Mouse (Mus musculus) kidney, embryonic 15.5 days (tissue): ENCODE results near the gene Hmbs. TPM values are rescaled to one million over a fixed set of nuclear protein-coding genes. Genes with fewer than 3 reads are reported as not detected.
"Not testable (repeated sequence)": the region's sequence is repeated elsewhere in the genome, so short reads cannot be mapped to it uniquely, and the experiment has no call there.

ENCODE experiments used
- ATAC-seq: fragments of 200-750 bp; cut with Nextera tagmentation; replicated peaks from 2 replicates; pipeline ENCODE4 v1.8.0; 2017; ENCODE audit warnings: moderate TSS enrichment; ENCODE audit not compliant: low FRiP score
- H3K27ac ChIP-seq: fragments of 300-500 bp; sonication (generic); 2 replicates; pipeline ENCODE4 v1.5.1; 2015; ENCODE audit warnings: mild to moderate bottlenecking, inconsistent platforms
- H3K27me3 ChIP-seq: fragments of 300-500 bp; sonication (generic); 2 replicates; pipeline ENCODE4 v1.6.1; 2015; ENCODE audit warnings: inconsistent platforms
- H3K36me3 ChIP-seq: fragments of 300-500 bp; sonication (generic); 2 replicates; pipeline ENCODE4 v1.6.1; 2015; ENCODE audit warnings: inconsistent platforms
- H3K4me1 ChIP-seq: fragments of 300-500 bp; sonication (generic); 2 replicates; pipeline ENCODE4 v1.6.1; 2015; ENCODE audit warnings: inconsistent platforms
- H3K4me2 ChIP-seq: fragments of 300-500 bp; sonication (generic); 2 replicates; pipeline ENCODE4 v1.6.1; 2015; ENCODE audit warnings: moderate library complexity, mild to moderate bottlenecking, inconsistent platforms
- H3K4me3 ChIP-seq: fragments of 300-500 bp; sonication (generic); replicated peaks from 2 replicates; pipeline ENCODE4 v1.5.1; 2015; ENCODE audit warnings: mild to moderate bottlenecking, inconsistent platforms
- H3K9ac ChIP-seq: fragments of 300-500 bp; sonication (generic); 2 replicates; pipeline ENCODE4 v1.6.1; 2015; ENCODE audit warnings: mild to moderate bottlenecking, inconsistent platforms
- H3K9me3 ChIP-seq: fragments of 300-500 bp; sonication (generic); replicated peaks from 2 replicates; pipeline ENCODE4 v1.6.1; 2016; ENCODE audit warnings: inconsistent platforms
- WGBS: fragments of 180-500 bp; shearing (Covaris S2); methylation state at CpG from one replicate; pipeline ENCODE4 v1.1.7; 2015; ENCODE audit warnings: mixed read lengths; 5-methylcytosine and 5-hydroxymethylcytosine counted together
- polyA plus RNA-seq: library from polyadenylated mRNA; unstranded; fragments of >200 nt; fragmentation: Nextera tagmentation; extraction: Ambion mirVana; gene quantifications from 2 replicates; pipeline ENCODE4 v1.2.1, GENCODE M21; 2015

Gene Hmbs
- polyA plus RNA-seq, 1 experiment from 2014 or later: 145 TPM

DNA sequence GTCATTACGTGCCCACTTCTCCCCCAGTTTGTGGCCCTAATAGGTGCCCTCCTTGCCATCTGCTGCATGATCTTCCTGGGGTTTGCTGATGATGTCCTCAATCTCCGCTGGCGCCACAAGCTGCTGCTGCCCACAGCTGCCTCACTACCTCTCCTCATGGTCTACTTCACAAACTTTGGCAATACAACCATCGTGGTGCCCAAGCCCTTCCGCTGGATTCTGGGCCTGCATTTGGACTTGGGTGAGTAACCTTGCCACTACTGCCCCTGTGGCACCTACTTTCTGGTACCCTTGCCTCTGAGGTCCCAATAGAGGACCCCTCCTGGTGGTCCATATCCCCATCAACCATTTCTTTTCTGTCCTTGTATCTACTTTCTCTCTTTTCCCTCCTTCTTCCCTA lies 16.1 kb downstream of the Hmbs start:
- ATAC-seq: no peak
- no peaks in the 10 kb centered on the region for H3K9me3 ChIP-seq
- H3K36me3 ChIP-seq: peaks cover 43% of the 10 kb centered on the region
- no peaks in the 10 kb centered on the region for H3K27me3 ChIP-seq
- peak overlapping the region; percentile 97; the same call in 1 of the 2 replicates for H3K27ac ChIP-seq
- peak overlapping the region; percentile 88 for H3K4me3 ChIP-seq
- peak overlapping the region; percentile 76 for H3K4me2 ChIP-seq
- H3K9ac ChIP-seq: peak overlapping the region; percentile 93
- WGBS: 85% methylated on average over 5 of the region's 5 CpGs
- H3K4me1 ChIP-seq: peaks cover 17% of the 10 kb centered on the region

DNA sequence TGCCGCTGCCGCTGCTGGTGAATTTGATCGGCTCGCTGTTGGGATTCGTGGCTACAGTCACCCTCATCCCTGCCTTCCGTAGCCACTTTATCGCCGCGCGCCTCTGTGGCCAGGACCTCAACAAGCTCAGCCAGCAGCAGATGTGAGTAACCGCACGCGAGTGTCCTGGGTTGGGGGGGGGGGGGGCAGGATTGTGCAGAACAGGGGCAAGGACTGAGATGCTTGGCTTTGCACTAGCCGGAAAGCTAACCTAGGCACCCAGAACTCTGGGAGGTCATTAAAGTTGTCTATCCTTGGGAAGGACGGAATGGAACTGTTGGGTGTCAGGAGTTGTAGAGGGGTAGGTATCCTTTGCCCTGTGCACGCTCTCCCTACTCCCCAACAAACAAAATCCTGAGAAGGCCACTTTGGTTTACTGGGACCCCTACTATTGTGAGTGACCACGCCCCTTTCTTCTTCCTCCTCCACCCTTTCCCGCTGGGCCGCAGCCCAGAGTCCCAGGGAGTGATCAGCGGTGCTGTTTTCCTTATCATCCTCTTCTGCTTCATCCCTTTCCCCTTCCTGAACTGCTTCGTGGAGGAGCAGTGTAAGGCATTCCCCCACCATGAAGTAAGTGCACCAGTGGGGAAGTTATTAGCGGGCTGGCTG lies 16.8 kb downstream of the Hmbs start:
- Histone ChIP-seq H3K4me1 (peaks cover 17% of the 10 kb centered on the region), H3K27me3 (no peaks in the 10 kb centered on the region), H3K4me2 (peak overlapping the region; percentile 76), H3K36me3 (peaks cover 36% of the 10 kb centered on the region), H3K4me3 (peak overlapping the region; percentile 88), H3K9ac (peak overlapping the region; percentile 93), H3K27ac (peak overlapping the region; percentile 97), H3K9me3 (no peaks in the 10 kb centered on the region)
- under 1% methylated on average over 22 of the region's 22 CpGs for WGBS
- ATAC-seq: peak; percentile 59

DNA sequence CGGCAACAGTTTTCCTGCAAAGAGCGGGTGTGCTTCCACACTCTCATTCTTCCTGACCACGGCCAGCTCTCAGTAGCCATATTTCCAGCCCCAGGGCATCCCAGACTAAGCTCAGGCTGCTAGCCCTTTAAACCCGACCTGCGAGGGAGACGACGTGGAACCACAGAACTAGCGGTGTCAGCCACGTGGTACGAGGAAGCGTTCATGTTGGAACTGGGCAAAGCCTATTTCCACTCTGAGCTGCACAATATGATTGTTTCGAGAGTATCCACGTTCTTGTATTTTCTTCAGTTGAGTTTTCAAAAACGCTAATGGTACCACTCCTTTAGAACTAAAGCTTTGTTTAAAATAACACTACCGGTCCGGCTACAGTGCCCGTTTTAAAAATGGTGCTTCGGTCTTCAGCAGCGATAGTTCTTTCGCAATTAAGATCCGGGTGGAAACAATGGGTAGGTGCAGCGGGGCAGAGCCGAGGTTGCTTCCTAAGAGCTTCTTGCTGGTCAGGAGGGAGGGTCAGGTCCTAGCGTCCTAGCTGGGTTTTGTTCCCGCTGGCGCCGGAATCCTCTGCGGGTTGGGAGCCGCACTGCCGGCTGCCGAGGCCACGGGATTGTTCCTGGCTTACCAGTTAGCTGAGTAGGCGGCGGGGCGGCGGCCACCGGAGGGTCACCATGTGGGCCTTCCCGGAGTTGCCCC lies 17.5 kb downstream of the Hmbs start:
- Histone ChIP-seq H3K4me3 (peak overlapping the region; percentile 88), H3K36me3 (peaks cover 30% of the 10 kb centered on the region), H3K9me3 (no peaks in the 10 kb centered on the region), H3K4me2 (peak overlapping the region; percentile 76), H3K27ac (peak overlapping the region; percentile 97), H3K9ac (peak overlapping the region; percentile 93), H3K4me1 (peaks cover 17% of the 10 kb centered on the region), H3K27me3 (no peaks in the 10 kb centered on the region)
- peak; percentile 94 for ATAC-seq
- under 1% methylated on average over 38 of the region's 38 CpGs for WGBS

DNA sequence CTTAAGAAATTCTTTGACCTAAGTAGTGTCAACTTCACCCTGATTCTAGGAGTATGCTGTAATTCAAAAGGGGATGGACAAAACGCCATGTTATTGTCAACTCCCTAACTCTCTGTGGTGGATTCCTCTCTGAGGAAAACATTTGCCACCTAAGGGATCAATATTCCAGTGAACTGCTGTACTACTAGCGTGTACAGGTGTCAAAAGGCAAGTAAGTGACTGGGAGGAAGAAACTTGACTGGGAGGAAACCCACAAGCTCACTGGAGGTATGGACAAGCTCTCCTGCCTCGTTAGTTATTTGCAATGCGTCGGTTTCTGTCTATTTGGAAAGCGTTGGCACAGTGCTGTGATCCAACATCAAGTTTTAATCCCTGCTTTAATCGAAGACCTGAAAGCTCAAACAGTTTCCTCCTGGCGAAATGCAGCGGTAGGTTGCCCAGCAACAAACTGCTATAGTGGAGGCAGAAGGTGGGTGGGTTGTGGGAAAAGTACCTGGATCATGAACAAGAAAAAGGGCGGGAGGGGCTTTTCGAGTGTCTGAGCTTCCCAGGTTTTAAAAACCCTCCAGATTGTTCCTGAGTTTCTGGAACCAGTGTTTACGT lies 18.2 kb downstream of the Hmbs start, which contains the start of gene Dpagt1:
Gene Dpagt1 (plus strand): TSS at position 252 of the 603 bp plus-strand sequence.
- no peaks in the 10 kb centered on the region for H3K9me3 ChIP-seq
- H3K4me3 ChIP-seq: peak within 1 kb of the TSS; percentile 88
- H3K27me3 ChIP-seq: no peaks in the 10 kb centered on the region
- H3K27ac ChIP-seq: peak within 1 kb of the TSS; percentile 97
- peak; percentile 42 for ATAC-seq
- peak within 1 kb of the TSS; percentile 93 for H3K9ac ChIP-seq
- H3K36me3 ChIP-seq: peaks cover 23% of the 10 kb centered on the region
- WGBS: 2% methylated on average over 12 of the region's 12 CpGs
- peaks cover 18% of the 10 kb centered on the region for H3K4me1 ChIP-seq
- peak within 1 kb of the TSS; percentile 76 for H3K4me2 ChIP-seq

DNA sequence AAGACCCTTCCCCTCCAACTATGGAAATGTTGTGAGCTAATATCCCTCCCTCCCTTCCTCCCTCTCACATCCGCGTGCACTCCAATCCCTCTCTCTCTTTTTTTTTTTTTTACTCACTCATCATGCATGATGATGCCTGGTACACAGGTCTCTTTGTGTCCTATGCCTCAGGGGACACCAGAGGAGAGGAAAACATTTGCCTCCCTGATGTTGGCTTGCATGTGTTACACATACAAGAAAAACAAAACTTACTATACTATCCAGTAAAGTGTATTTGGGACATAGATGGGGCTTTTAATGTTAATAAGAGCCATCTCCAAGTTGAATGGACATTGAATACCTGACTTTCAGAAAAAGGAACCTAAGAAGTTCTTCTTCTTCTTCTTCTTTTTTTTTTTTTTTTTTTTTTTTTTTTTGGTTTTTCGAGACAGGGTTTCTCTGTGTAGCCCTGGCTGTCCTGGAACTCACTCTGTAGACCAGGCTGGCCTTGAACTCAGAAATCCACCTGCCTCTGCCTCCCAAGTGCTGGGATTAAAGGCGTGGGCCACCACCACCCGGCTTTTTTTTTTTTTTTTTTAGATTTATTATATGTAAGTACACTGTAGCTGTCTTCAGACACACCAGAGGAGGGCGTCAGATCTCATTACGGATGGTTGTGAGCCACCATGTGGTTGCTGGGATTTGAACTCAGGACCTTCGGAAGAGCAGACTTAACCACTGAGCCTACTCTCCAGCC lies 18.8 kb downstream of the Hmbs start:
- H3K9ac ChIP-seq: not testable (repeated sequence)
- H3K4me3 ChIP-seq: peak overlapping the region; percentile 88

DNA sequence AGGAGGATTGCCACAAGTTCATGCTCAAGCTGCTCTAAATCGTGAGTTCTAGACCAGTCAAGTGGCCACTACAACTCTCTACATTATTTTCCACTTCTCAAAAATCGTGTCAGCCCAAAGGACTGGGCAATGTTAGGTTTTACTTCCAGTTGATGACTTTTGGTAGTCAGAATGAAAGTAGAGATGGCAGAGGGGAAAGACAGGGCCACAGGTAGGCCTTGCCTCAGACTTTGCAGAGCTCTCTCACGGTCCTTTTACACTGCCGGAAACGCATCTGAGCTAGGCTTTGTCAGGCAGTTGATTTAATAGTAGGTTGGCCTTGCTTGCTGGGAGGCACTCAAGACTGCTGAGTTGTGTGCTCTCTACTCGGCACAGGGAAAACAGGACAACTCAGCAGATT lies 19.9 kb downstream of the Hmbs start:
- H3K4me3 ChIP-seq: no peak overlapping the region

More for the DNA sequence above, 18.8 kb downstream of the Hmbs start:
- Histone ChIP-seq H3K4me1 (peaks cover 24% of the 10 kb centered on the region), H3K4me2 (peak overlapping the region; percentile 76), H3K27ac (peak overlapping the region; percentile 97), H3K36me3 (peaks cover 17% of the 10 kb centered on the region)
- 67% methylated on average over 7 of the region's 8 CpGs for WGBS
- ATAC-seq, H3K9me3 ChIP-seq, H3K27me3 ChIP-seq: not testable (repeated sequence)

DNA sequence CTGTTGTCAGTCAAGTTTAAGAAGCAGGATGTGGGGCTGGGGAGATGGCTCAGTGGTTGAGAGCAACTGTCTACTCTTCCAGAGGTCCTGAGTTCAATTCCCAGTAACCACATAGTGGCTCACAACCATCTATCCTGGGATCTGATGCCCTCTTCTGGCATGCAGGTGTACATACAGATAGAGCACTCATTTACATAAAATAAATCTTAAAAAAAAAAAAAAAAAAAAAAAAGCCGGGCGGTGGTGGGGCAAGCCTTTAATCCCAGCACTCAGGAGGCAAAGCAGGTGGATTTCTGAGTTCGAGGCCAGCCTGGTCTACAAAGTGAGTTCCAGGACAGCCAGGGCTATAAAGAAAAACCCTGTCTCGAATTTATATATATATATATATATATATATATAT lies 20.4 kb downstream of the Hmbs start:
- not testable (repeated sequence) for H3K4me3 ChIP-seq, H3K4me2 ChIP-seq, H3K27me3 ChIP-seq, H3K36me3 ChIP-seq, ATAC-seq, H3K9me3 ChIP-seq, H3K27ac ChIP-seq, H3K9ac ChIP-seq
- peaks cover 35% of the 10 kb centered on the region for H3K4me1 ChIP-seq
- WGBS: 76% methylated on average over 2 of the region's 4 CpGs

More for the DNA sequence above, 19.9 kb downstream of the Hmbs start:
- Histone ChIP-seq H3K9ac (no peak overlapping the region), H3K4me1 (peaks cover 30% of the 10 kb centered on the region), H3K4me2 (no peak overlapping the region), H3K36me3 (peaks cover 6% of the 10 kb centered on the region), H3K27me3 (no peaks in the 10 kb centered on the region), H3K27ac (no peak overlapping the region), H3K9me3 (no peaks in the 10 kb centered on the region)
- ATAC-seq: no peak
- 63% methylated on average over 6 of the region's 6 CpGs for WGBS

DNA sequence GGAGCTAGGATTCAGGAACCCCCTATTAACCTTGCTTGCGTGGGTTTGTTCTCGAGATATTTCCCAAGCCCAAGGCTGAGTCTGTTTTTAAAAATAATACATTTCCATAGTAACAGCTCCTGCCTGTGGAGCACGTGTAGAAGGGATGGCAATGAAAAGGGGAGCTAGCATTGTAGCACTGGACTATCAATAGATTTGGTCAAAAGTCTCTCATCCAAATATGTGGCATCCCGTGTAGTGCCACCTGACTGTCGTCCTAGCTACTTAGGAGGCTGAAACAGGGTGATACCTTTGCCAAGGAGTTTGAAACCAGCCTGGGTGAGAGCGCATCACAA lies 23.3 kb downstream of the Hmbs start:
- H3K4me2 ChIP-seq: peak overlapping the region; percentile 94
- peaks cover 13% of the 10 kb centered on the region for H3K36me3 ChIP-seq
- ATAC-seq: no peak
- H3K4me3 ChIP-seq: peak overlapping the region; percentile 87
- peaks cover 36% of the 10 kb centered on the region for H3K4me1 ChIP-seq
- WGBS: 24% methylated on average over 6 of the region's 6 CpGs
- peak overlapping the region; percentile 72 for H3K27ac ChIP-seq
- H3K9ac ChIP-seq: peak overlapping the region; percentile 49
- no peaks in the 10 kb centered on the region for H3K9me3 ChIP-seq
- no peaks in the 10 kb centered on the region for H3K27me3 ChIP-seq

DNA sequence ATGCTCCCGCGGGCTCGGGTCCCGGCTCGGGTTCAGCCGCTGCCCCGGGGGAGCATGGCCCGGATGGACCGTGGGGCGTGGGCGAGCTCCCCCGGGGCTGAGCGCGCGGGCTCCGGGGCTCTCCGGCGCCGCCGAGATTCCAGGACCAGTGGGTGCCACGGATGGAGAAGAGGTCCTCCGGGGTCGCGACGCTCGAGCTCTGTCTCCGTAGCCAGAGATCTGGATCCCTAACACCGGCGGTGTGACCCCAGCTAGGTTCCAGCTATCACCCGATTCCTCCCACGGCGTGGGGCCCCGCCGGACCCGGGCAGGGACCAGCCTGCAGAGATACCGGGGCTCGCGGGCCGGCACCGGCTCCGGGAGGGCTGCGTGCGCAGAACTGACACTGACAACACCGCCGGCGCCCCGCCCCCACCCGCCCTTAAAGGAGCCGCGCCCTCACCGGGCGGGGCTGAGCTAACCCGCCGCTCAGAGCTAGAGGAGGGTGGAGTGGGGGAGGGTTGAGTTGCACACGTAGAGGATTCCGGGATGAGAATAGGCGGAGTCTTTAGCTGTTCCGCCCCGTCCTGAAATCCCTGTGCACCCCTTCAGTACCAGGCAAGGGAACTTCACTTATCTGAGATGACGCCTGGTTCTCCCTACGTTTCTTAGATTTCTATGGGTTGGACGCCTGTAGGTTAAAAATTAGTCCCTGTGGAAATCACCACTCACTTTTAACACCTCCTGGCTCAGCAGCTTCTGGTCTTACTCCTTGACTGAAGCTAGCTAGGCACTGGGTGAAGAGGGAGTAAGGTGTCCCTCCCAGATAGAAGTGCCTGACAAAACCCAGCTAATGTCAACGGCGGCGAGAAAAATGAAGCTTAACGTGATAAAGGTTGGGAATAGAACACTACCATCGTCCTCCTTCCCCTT lies 23.9 kb downstream of the Hmbs start, which contains the start of gene C2cd2l:
Gene C2cd2l (minus strand): TSS at position 399 of the 912 bp plus-strand sequence.
- no peaks in the 10 kb centered on the region for H3K27me3 ChIP-seq
- peak; percentile 97 for ATAC-seq
- peaks cover 19% of the 10 kb centered on the region for H3K36me3 ChIP-seq
- peak within 1 kb of the TSS; percentile 94 for H3K4me2 ChIP-seq
- no peaks in the 10 kb centered on the region for H3K9me3 ChIP-seq
- WGBS: under 1% methylated on average over 67 of the region's 67 CpGs
- peaks cover 33% of the 10 kb centered on the region for H3K4me1 ChIP-seq
- peak within 1 kb of the TSS; percentile 72 for H3K27ac ChIP-seq
- peak within 1 kb of the TSS; percentile 82 for H3K9ac ChIP-seq
- H3K4me3 ChIP-seq: peak within 1 kb of the TSS; percentile 87

DNA sequence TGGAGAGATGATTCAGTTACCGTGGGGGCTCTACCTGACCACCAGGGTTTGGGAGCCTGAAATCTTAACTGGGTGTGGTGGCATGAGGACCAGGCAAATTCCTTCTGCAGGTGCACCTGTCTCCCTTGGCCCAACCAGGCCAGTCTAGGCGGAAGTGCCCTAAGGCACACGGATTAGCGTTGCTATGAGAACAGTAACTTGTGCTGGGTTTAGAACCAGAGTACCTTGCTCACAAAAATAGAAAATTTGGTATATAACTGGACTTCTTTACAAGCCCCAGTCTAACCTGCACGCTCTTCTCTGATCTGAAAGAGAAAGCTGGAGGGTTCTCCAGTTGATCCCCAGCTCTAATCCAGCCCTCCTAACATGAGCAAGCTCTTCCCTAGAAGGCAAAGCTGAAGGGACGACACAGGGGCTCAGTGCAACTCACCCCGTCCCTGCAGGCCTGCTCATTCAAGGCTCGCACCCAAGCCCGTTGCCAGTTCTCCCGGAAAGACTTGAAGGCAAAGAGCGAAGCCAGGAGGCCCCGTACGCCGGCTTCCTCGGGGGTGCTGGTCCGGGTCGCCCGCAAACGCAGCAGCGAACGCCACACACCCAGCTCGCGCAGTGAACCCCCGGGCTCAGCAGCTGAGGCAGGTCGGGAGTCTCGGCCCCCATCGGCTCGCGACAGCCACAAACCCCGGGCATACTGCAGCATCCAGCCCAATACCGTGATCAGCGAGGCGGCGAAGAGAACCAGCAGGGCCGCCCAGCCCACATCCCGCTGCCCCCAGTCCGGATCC lies 24.7 kb downstream of the Hmbs start:
- WGBS: 3% methylated on average over 37 of the region's 37 CpGs
- H3K27ac ChIP-seq: peak overlapping the region; percentile 72
- H3K9ac ChIP-seq: peak overlapping the region; percentile 82
- peaks cover 27% of the 10 kb centered on the region for H3K36me3 ChIP-seq
- H3K9me3 ChIP-seq: no peaks in the 10 kb centered on the region
- no peaks in the 10 kb centered on the region for H3K27me3 ChIP-seq
- peak overlapping the region; percentile 87 for H3K4me3 ChIP-seq
- ATAC-seq: peak; percentile 2
- peak overlapping the region; percentile 94 for H3K4me2 ChIP-seq
- H3K4me1 ChIP-seq: peaks cover 29% of the 10 kb centered on the region
